Mouse (Mus musculus) myocyte (in vitro differentiated cells): ENCODE results near the gene Tomm34.

ENCODE experiments used
- CEBPB ChIP-seq: IDR thresholded peaks from 2 replicates; pipeline ENCODE4 v1.6.1; 2011; ENCODE audit warnings: mild to moderate bottlenecking, moderate library complexity; ENCODE audit not compliant: poor library complexity, insufficient read depth, severe bottlenecking
- E2F4 ChIP-seq: IDR thresholded peaks from one replicate; pipeline ENCODE4 v1.6.1; 2011; ENCODE audit warnings: mild to moderate bottlenecking, control low read depth, moderate library complexity; ENCODE audit not compliant: insufficient read depth
- MAX ChIP-seq: IDR thresholded peaks from one replicate; pipeline ENCODE4 v1.6.1; 2011; ENCODE audit warnings: low read depth, mild to moderate bottlenecking, control low read depth
- MYOD1 ChIP-seq, 3 experiments: IDR thresholded peaks; one replicate each; pipeline ENCODE4 v1.6.1; 2011; ENCODE audit warnings: control low read depth in 2 of 3, low read depth in 2 of 3, mild to moderate bottlenecking in 2 of 3, moderate library complexity in 1 of 3; ENCODE audit not compliant: insufficient read length in 2 of 3, control insufficient read depth in 1 of 3
- MYOG ChIP-seq, 3 experiments: IDR thresholded peaks; one replicate each; pipeline ENCODE4 v1.6.1; 2011; ENCODE audit warnings: control low read depth in 2 of 3, low read depth in 2 of 3, mild to moderate bottlenecking in 2 of 3; ENCODE audit not compliant: insufficient read length in 2 of 3, control insufficient read depth in 1 of 3, insufficient read depth in 1 of 3
- POLR2A ChIP-seq: IDR thresholded peaks from one replicate; pipeline ENCODE4 v1.6.1; 2011; ENCODE audit warnings: low read depth, mild to moderate bottlenecking, control low read depth, moderate library complexity; ENCODE audit not compliant: insufficient read length
- POLR2AphosphoS2 ChIP-seq: IDR thresholded peaks from one replicate; pipeline ENCODE4 v1.6.1; 2011; ENCODE audit warnings: low read depth, control low read depth; ENCODE audit not compliant: insufficient read length
- TCF12 ChIP-seq: IDR thresholded peaks from one replicate; pipeline ENCODE4 v1.6.1; 2011; ENCODE audit warnings: mild to moderate bottlenecking, control low read depth; ENCODE audit not compliant: poor library complexity, insufficient read depth, severe bottlenecking

DNA sequence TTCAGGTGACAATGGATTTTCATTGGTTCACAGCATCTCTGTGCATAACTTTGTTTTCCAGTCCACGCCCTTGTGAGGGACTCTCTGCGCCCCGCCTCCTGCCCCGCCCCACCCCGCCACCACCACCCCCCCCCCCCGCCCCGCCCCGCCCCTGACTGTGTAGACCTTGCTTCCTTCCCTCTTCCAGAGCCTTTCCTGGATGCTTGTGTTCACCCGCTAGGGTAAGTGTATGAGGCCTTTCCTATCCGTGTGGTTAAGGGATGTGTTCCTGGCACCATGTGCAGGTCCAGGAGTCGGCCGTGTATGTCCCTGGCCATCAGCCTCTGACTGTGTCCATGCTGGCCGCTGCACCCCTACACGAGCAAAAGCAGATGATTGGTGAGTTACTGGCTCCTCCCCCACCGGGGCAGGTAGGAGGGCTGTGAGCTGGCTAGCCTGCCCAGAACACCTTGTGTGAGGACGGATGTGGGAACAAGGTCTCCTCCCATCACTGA, 23.7 kb downstream of the Tomm34 start:
- no peak for TF ChIP-seq POLR2AphosphoS2
- no peak for TF ChIP-seq MYOD1 (IDR thresholded peaks at IDR 0.05; ENCODE audit: control insufficient read depth in 1 of 3, insufficient read length in 2 of 3, low read depth in 2 of 3)
- no peak for TF ChIP-seq TCF12
- no peak for TF ChIP-seq MAX
- TF ChIP-seq CEBPB, result no peak
- no peak for TF ChIP-seq E2F4
- TF ChIP-seq POLR2A, result no peak
- no peak for TF ChIP-seq MYOG (IDR thresholded peaks at IDR 0.05; ENCODE audit: control insufficient read depth in 1 of 3, insufficient read depth in 1 of 3, insufficient read length in 2 of 3, low read depth in 2 of 3)
